Mouse (Mus musculus): ENCODE measurements around the gene Eif1ad. TPM values are rescaled to one million over a fixed set of nuclear protein-coding genes. Genes with fewer than 3 reads are reported as not detected.

Gene Eif1ad
- polyA plus RNA-seq, 1 experiment from 2014 or later, result 61.7 TPM

- H3K9me3 ChIP-seq (ENCODE audit: low read length), result no peaks in the 10 kb centered on the region
- no peaks in the 10 kb centered on the region for H3K36me3 ChIP-seq (ENCODE audit: insufficient read depth, low read length)
- H3K27me3 ChIP-seq (ENCODE audit: insufficient read depth, low read length), result no peaks in the 10 kb centered on the region
- peaks cover 15% of the 10 kb centered on the region; the same call in 1 of the 2 replicates for H3K4me1 ChIP-seq (ENCODE audit: insufficient read depth, low read length)
- H3K9ac ChIP-seq (replicated peaks; ENCODE audit: low read length), result no peak overlapping the region
- 82% methylated on average over 5 of the region's 5 CpGs for WGBS
- no peak overlapping the region for H3K27ac ChIP-seq (ENCODE audit: low read length)
- H3K4me3 ChIP-seq (ENCODE audit: low read length), result no peak overlapping the region
- H3K4me2 ChIP-seq (replicated peaks; ENCODE audit: low read depth, low read length), result no peak overlapping the region
- no peak for ATAC-seq (ENCODE audit: low FRiP score, low TSS enrichment)
These were observed 42.5 kb downstream of the Eif1ad start for GRCm38 (mm10) chr19:5409068-5409467.

GRCm38 (mm10) chr19:5410641-5411040, 44.1 kb downstream of the Eif1ad start:
- Histone ChIP-seq H3K4me2 (replicated peaks; ENCODE audit: low read depth, low read length) (no peak overlapping the region), H3K36me3 (ENCODE audit: insufficient read depth, low read length) (no peaks in the 10 kb centered on the region), H3K9me3 (ENCODE audit: low read length) (no peaks in the 10 kb centered on the region), H3K27me3 (ENCODE audit: insufficient read depth, low read length) (no peaks in the 10 kb centered on the region), H3K4me1 (ENCODE audit: insufficient read depth, low read length) (peaks cover 15% of the 10 kb centered on the region; the same call in 1 of the 2 replicates), H3K27ac (ENCODE audit: low read length) (no peak overlapping the region), H3K4me3 (ENCODE audit: low read length) (no peak overlapping the region), H3K9ac (replicated peaks; ENCODE audit: low read length) (no peak overlapping the region)
- ATAC-seq (ENCODE audit: low FRiP score, low TSS enrichment), result no peak
- WGBS, result 80% methylated on average over 5 of the region's 5 CpGs

- 59% methylated on average over 5 of the region's 5 CpGs for WGBS
- no peaks in the 10 kb centered on the region for H3K9me3 ChIP-seq (ENCODE audit: low read length)
These were observed 45.4 kb downstream of the Eif1ad start for GRCm38 (mm10) chr19:5411961-5412360.

GRCm38 (mm10) chr19:5413840-5414239, 47.3 kb downstream of the Eif1ad start:
- Histone ChIP-seq H3K9me3 (ENCODE audit: low read length) (no peaks in the 10 kb centered on the region), H3K4me2 (replicated peaks; ENCODE audit: low read depth, low read length) (no peak overlapping the region), H3K9ac (replicated peaks; ENCODE audit: low read length) (no peak overlapping the region), H3K4me1 (ENCODE audit: insufficient read depth, low read length) (no peaks in the 10 kb centered on the region), H3K4me3 (ENCODE audit: low read length) (no peak overlapping the region), H3K27ac (ENCODE audit: low read length) (no peak overlapping the region), H3K36me3 (ENCODE audit: insufficient read depth, low read length) (no peaks in the 10 kb centered on the region), H3K27me3 (ENCODE audit: insufficient read depth, low read length) (no peaks in the 10 kb centered on the region)
- no peak for ATAC-seq (ENCODE audit: low FRiP score, low TSS enrichment)
- WGBS, result 74% methylated on average over 4 of the region's 4 CpGs

More at GRCm38 (mm10) chr19:5411961-5412360, 45.4 kb downstream of the Eif1ad start:
- ATAC-seq (ENCODE audit: low FRiP score, low TSS enrichment), result no peak
- no peak overlapping the region for H3K4me3 ChIP-seq (ENCODE audit: low read length)
- no peak overlapping the region for H3K4me2 ChIP-seq (replicated peaks; ENCODE audit: low read depth, low read length)
- H3K27me3 ChIP-seq (ENCODE audit: insufficient read depth, low read length), result no peaks in the 10 kb centered on the region
- no peak overlapping the region for H3K27ac ChIP-seq (ENCODE audit: low read length)
- peaks cover 11% of the 10 kb centered on the region; the same call in 1 of the 2 replicates for H3K4me1 ChIP-seq (ENCODE audit: insufficient read depth, low read length)
- no peaks in the 10 kb centered on the region for H3K36me3 ChIP-seq (ENCODE audit: insufficient read depth, low read length)
- no peak overlapping the region for H3K9ac ChIP-seq (replicated peaks; ENCODE audit: low read length)

- no peaks in the 10 kb centered on the region for H3K27me3 ChIP-seq (ENCODE audit: insufficient read depth, low read length)
- H3K36me3 ChIP-seq (ENCODE audit: insufficient read depth, low read length), result 0 out of 2 replicates have a peak, but pooled peaks cover 2% of the 10 kb centered on the region
- no peak overlapping the region for H3K9ac ChIP-seq (replicated peaks; ENCODE audit: low read length)
- no peaks in the 10 kb centered on the region for H3K9me3 ChIP-seq (ENCODE audit: low read length)
- ATAC-seq (ENCODE audit: low FRiP score, low TSS enrichment), result no peak
- H3K27ac ChIP-seq (ENCODE audit: low read length), result no peak overlapping the region
- no peaks in the 10 kb centered on the region for H3K4me1 ChIP-seq (ENCODE audit: insufficient read depth, low read length)
- H3K4me3 ChIP-seq (ENCODE audit: low read length), result no peak overlapping the region
- 60% methylated on average over 2 of the region's 2 CpGs for WGBS
- no peak overlapping the region for H3K4me2 ChIP-seq (replicated peaks; ENCODE audit: low read depth, low read length)
These were observed 48.0 kb downstream of the Eif1ad start for GRCm38 (mm10) chr19:5414534-5414957.

- no peak for ATAC-seq (ENCODE audit: low FRiP score, low TSS enrichment)
- peaks cover 29% of the 10 kb centered on the region for H3K36me3 ChIP-seq (ENCODE audit: insufficient read depth, low read length)
- H3K4me2 ChIP-seq (replicated peaks; ENCODE audit: low read depth, low read length), result no peak overlapping the region
- no peaks in the 10 kb centered on the region for H3K9me3 ChIP-seq (ENCODE audit: low read length)
- H3K4me1 ChIP-seq (ENCODE audit: insufficient read depth, low read length), result peaks cover 14% of the 10 kb centered on the region
- H3K27ac ChIP-seq (ENCODE audit: low read length), result no peak overlapping the region
- no peak overlapping the region for H3K4me3 ChIP-seq (ENCODE audit: low read length)
- no peaks in the 10 kb centered on the region for H3K27me3 ChIP-seq (ENCODE audit: insufficient read depth, low read length)
- WGBS, result 93% methylated on average over 7 of the region's 8 CpGs
- H3K9ac ChIP-seq (replicated peaks; ENCODE audit: low read length), result no peak overlapping the region
These were observed 52.4 kb downstream of the Eif1ad start for GRCm38 (mm10) chr19:5418750-5419466.

- H3K9ac ChIP-seq (replicated peaks; ENCODE audit: low read length), result no peak overlapping the region
- no peak overlapping the region for H3K4me2 ChIP-seq (replicated peaks; ENCODE audit: low read depth, low read length)
- no peak overlapping the region for H3K4me3 ChIP-seq (ENCODE audit: low read length)
- H3K36me3 ChIP-seq (ENCODE audit: insufficient read depth, low read length), result peaks cover 29% of the 10 kb centered on the region
- H3K27ac ChIP-seq (ENCODE audit: low read length), result no peak overlapping the region
- H3K27me3 ChIP-seq (ENCODE audit: insufficient read depth, low read length), result no peaks in the 10 kb centered on the region
- H3K4me1 ChIP-seq (ENCODE audit: insufficient read depth, low read length), result peaks cover 14% of the 10 kb centered on the region
- WGBS, result 90% methylated on average over 9 of the region's 9 CpGs
- H3K9me3 ChIP-seq (ENCODE audit: low read length), result no peaks in the 10 kb centered on the region
- no peak for ATAC-seq (ENCODE audit: low FRiP score, low TSS enrichment)
These were observed 53.1 kb downstream of the Eif1ad start for GRCm38 (mm10) chr19:5419630-5420029.

- ATAC-seq (ENCODE audit: low FRiP score, low TSS enrichment), result no peak
- Histone ChIP-seq H3K4me1 (ENCODE audit: insufficient read depth, low read length) (peaks cover 14% of the 10 kb centered on the region), H3K9ac (replicated peaks; ENCODE audit: low read length) (no peak overlapping the region), H3K9me3 (ENCODE audit: low read length) (no peaks in the 10 kb centered on the region), H3K27ac (ENCODE audit: low read length) (no peak overlapping the region), H3K27me3 (ENCODE audit: insufficient read depth, low read length) (no peaks in the 10 kb centered on the region), H3K4me3 (ENCODE audit: low read length) (no peak overlapping the region), H3K36me3 (ENCODE audit: insufficient read depth, low read length) (peaks cover 29% of the 10 kb centered on the region), H3K4me2 (replicated peaks; ENCODE audit: low read depth, low read length) (no peak overlapping the region)
- WGBS, result 93% methylated on average over 6 of the region's 6 CpGs
These were observed 54.0 kb downstream of the Eif1ad start for GRCm38 (mm10) chr19:5420579-5420978.

Measured in kidney, embryonic 16.5 days (tissue).